Mouse (Mus musculus) heart, embryonic 15.5 days (tissue): ENCODE measurements around the gene F3. TPM values are rescaled to one million over a fixed set of nuclear protein-coding genes. Genes with fewer than 3 reads are reported as not detected.
A peak's percentile ranks its signal among the peaks of the same experiment; 100 is the strongest.

Experiments
- ATAC-seq: fragments of 200-750 bp; cut with Nextera tagmentation; replicated peaks from 2 replicates; pipeline ENCODE4 v1.8.0; 2017; ENCODE audit warnings: low read depth, moderate TSS enrichment; ENCODE audit not compliant: insufficient number of reproducible peaks, insufficient read depth, low FRiP score
- H3K27ac ChIP-seq: fragments of 300-500 bp; sonication (generic); 2 replicates; pipeline ENCODE4 v1.5.1; 2015; ENCODE audit warnings: mild to moderate bottlenecking, inconsistent platforms
- H3K27me3 ChIP-seq: fragments of 300-500 bp; sonication (generic); 2 replicates; pipeline ENCODE4 v1.6.1; 2015; ENCODE audit warnings: inconsistent platforms
- H3K36me3 ChIP-seq: fragments of 300-500 bp; sonication (generic); 2 replicates; pipeline ENCODE4 v1.6.1; 2015; ENCODE audit warnings: mild to moderate bottlenecking, inconsistent platforms
- H3K4me1 ChIP-seq: fragments of 300-500 bp; sonication (generic); replicated peaks from 2 replicates; pipeline ENCODE4 v1.6.1; 2015; ENCODE audit warnings: inconsistent platforms
- H3K4me2 ChIP-seq: fragments of 300-500 bp; sonication (generic); 2 replicates; pipeline ENCODE4 v1.6.1; 2015; ENCODE audit warnings: inconsistent platforms, mild to moderate bottlenecking, moderate library complexity
- H3K4me3 ChIP-seq: fragments of 300-500 bp; sonication (generic); 2 replicates; pipeline ENCODE4 v1.5.1; 2015; ENCODE audit warnings: mild to moderate bottlenecking, inconsistent platforms
- H3K9ac ChIP-seq: fragments of 300-500 bp; sonication (generic); 2 replicates; pipeline ENCODE4 v1.6.1; 2015; ENCODE audit warnings: mild to moderate bottlenecking, inconsistent platforms
- H3K9me3 ChIP-seq: fragments of 300-500 bp; sonication (generic); replicated peaks from 2 replicates; pipeline ENCODE4 v1.6.1; 2016; ENCODE audit warnings: inconsistent platforms
- WGBS: fragments of 180-500 bp; shearing (Covaris S2); methylation state at CpG from one replicate; pipeline ENCODE4 v1.1.7; 2015; ENCODE audit warnings: mixed read lengths; 5-methylcytosine and 5-hydroxymethylcytosine counted together
- polyA plus RNA-seq: library from polyadenylated mRNA; unstranded; fragments of >200 nt; fragmentation: Nextera tagmentation; extraction: Ambion mirVana; gene quantifications from 2 replicates; pipeline ENCODE4 v1.2.1, GENCODE M21; 2015

The F3 gene
- polyA plus RNA-seq, 1 experiment from 2014 or later = 7.7 TPM

DNA sequence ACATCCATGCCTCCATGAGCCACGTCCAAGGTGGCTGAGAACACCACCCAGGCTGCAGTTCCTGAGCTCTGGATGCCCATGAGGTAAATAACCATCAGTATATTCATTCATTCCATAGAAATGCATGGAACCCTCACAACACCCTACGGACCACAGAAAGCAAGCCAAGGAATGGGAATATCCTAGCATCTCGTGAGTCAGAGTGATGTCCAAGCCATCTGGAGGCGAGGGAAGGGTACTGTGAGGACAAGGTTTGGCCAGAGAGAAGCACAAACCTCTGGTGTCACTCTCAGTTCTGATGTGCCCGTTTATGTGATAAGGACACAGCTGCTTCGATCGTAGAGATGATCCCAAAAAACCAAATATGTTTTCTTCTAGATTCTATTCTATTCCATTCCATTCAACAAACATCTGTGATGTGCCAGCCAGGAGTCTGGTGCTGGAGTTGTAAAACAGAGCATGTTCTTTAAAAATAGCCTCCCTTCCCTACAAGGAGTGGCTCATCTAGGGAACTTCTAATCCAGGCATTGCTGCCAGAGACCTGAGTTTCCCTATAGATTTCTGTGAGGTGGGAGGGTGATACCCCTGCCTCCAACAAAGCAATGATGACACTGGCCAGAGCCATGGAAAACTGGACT is 12.3 kb upstream of the F3 start:
- H3K4me2 ChIP-seq = no peak overlapping the region
- H3K36me3 ChIP-seq = no peaks in the 10 kb centered on the region
- no peak overlapping the region for H3K4me3 ChIP-seq
- 78% methylated on average over 7 of the region's 7 CpGs for WGBS
- H3K4me1 ChIP-seq = peaks cover 35% of the 10 kb centered on the region
- H3K9me3 ChIP-seq = no peaks in the 10 kb centered on the region
- ATAC-seq = no peak; the same call in 1 of the 2 replicates
- no peak overlapping the region for H3K9ac ChIP-seq
- no peak overlapping the region for H3K27ac ChIP-seq
- no peaks in the 10 kb centered on the region for H3K27me3 ChIP-seq

DNA sequence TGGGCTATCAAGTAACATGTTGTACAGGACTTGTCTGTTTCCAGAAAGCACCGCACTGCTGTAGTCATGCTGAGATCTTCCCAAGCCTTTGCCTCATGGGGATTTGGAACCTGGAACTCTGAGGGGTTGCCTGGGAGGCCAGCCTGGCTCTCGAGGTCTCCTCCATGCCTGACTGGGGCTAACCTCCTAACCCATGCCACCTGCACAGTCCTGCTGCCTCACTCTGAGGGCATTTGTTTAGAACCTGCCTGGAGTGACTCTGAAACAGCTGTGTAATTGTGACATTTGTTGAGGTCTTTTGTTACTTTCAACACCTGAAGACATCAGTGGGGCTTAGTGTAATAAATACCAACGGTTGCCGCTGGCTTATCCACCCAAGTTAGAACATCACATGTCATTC is 11.1 kb upstream of the F3 start:
- H3K4me3 ChIP-seq = no peak overlapping the region
- H3K4me1 ChIP-seq = peaks cover 29% of the 10 kb centered on the region
- H3K27ac ChIP-seq = no peak overlapping the region
- H3K36me3 ChIP-seq = no peaks in the 10 kb centered on the region
- no peaks in the 10 kb centered on the region for H3K27me3 ChIP-seq
- H3K9ac ChIP-seq = no peak overlapping the region
- no peaks in the 10 kb centered on the region for H3K9me3 ChIP-seq
- no peak for ATAC-seq
- H3K4me2 ChIP-seq = no peak overlapping the region
- 58% methylated on average over 4 of the region's 4 CpGs for WGBS

DNA sequence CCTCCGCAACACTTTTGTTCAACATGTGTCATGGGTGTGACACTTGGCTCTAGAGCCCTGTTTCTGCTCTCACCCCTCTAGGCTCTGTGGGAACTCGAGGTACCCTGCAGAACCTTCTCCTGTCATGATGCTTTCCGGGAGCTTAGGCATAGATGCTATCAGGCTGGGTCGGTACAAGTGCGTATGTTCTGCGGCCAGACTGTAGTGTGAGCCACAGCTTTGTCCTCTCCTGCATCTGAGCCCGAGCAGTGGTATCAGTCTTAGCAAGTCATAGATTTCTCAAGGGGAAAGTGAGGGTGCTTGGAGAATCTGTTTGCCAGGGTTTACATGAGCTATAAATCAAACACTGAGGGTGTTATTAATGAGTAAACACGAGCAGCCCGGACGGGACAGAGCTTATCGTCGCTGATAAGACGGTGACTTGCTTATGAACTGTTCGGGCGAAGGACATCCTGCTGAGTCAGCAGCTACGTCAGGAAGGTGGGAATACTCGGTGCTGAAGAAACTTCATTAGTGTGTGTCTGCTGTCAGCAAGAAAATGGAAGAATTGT is 10.1 kb upstream of the F3 start:
- Histone ChIP-seq H3K4me3 (no peak overlapping the region), H3K27ac (no peak overlapping the region; the same call in 1 of the 2 replicates), H3K4me1 (peaks cover 29% of the 10 kb centered on the region), H3K9me3 (no peaks in the 10 kb centered on the region), H3K27me3 (no peaks in the 10 kb centered on the region), H3K36me3 (no peaks in the 10 kb centered on the region), H3K9ac (no peak overlapping the region), H3K4me2 (peak overlapping the region; percentile 37)
- ATAC-seq = no peak
- 21% methylated on average over 17 of the region's 17 CpGs for WGBS

DNA sequence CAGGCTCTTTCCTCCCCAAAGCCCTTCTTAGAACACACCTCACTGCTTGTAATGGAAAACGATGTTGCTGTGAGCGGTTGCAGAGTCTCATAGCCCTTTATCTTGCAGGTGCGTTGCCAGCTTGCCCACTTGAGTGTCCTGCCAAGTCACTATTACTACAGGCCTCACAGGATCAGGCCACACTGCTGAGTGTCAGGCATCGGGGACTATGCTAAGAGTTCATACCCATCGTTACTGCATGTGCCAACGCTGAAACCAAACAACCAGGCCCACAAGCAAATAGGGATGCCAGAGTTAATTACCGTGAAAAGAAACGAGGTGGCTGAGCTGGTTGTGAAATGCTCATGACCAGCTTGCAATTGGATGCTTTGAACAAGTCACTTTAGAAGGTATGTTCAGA is 9.5 kb upstream of the F3 start:
- H3K9me3 ChIP-seq = no peaks in the 10 kb centered on the region
- no peak for ATAC-seq
- H3K36me3 ChIP-seq = no peaks in the 10 kb centered on the region
- WGBS = 48% methylated on average over 8 of the region's 8 CpGs
- no peak overlapping the region for H3K27ac ChIP-seq
- H3K9ac ChIP-seq = no peak overlapping the region
- no peak overlapping the region for H3K4me3 ChIP-seq
- peaks cover 29% of the 10 kb centered on the region for H3K4me1 ChIP-seq
- peak overlapping the region; percentile 37; the same call in 1 of the 2 replicates for H3K4me2 ChIP-seq
- no peaks in the 10 kb centered on the region for H3K27me3 ChIP-seq

DNA sequence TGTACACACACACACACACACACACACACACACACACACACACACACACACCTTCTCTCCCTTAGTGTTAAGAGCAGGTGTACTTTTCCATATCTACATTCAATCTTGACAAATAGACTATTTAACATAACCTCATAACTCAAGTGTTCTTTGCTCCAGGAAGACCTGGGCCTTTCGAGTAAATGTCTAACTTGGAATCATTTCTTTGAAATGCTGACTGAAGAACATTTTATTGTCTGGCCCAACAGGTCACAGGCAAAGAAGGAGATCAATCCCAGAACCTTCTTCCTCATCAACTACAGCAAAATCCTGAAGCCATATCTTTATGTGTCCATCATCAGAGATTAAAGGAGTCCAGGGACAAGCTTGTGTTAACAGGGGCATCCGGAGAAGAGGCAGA is 8.9 kb upstream of the F3 start:
- no peak overlapping the region for H3K27ac ChIP-seq
- H3K4me1 ChIP-seq = peaks cover 29% of the 10 kb centered on the region
- H3K4me3 ChIP-seq = no peak overlapping the region
- WGBS = 65% methylated on average over 2 of the region's 2 CpGs
- no peak overlapping the region for H3K9ac ChIP-seq
- H3K36me3 ChIP-seq = no peaks in the 10 kb centered on the region
- no peak overlapping the region for H3K4me2 ChIP-seq
- H3K27me3 ChIP-seq = no peaks in the 10 kb centered on the region
- no peak for ATAC-seq
- no peaks in the 10 kb centered on the region for H3K9me3 ChIP-seq

DNA sequence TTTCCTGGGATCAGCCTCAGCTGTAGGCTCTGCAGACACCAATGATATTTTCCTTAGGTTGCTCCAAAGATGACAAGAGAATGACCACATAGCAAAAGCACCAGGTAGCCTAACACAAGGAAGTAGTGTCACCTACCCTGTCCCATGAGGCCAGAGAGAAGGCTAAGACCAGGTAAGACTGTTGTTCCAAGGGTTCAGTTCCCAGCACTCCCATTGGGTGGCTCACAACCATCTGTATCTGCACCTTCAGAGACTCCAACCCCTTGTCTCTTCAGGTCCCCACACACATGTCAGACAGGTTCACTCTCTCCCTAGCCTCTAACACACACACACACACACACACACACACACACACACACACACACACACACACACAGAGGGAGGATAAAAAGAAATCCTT is 8.0 kb upstream of the F3 start:
- Histone ChIP-seq H3K9ac (no peak overlapping the region), H3K4me3 (no peak overlapping the region), H3K27ac (no peak overlapping the region), H3K9me3 (no peaks in the 10 kb centered on the region), H3K4me2 (no peak overlapping the region), H3K4me1 (peaks cover 29% of the 10 kb centered on the region), H3K36me3 (no peaks in the 10 kb centered on the region), H3K27me3 (no peaks in the 10 kb centered on the region)
- no peak for ATAC-seq

DNA sequence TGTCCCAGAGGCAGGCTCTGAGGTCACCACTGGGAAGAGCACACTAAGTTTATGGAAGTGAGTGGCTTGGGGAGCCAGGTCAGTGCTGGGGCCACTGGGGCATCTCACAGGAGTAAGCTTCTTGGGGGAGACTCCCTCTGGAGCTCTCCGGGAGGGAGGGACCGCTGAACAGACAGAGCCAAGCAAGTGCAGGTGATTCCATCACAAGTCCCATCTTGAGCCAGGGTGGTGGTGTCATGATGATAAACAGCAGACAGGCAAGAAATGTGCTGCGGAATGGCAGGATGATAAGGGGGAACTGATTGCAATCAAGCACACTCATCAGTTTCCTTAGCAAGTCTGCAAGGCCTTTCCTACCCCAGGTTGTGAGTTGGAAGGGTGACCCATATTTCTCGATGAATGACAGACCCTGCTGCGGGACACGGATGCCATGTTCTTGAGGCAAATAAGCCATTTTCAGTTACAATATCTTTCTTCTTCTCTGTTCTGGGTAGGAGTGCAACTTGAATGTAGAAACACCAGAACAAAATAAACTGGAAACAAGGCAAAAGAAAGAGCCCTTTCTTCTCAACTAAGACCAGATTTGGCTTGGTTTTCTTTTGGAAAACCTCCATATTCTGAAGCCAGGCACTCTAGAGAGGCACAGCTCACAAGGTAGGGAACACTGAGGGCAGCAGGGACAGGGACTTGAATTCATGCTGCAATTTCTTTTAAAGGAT is 7.4 kb upstream of the F3 start:
- Histone ChIP-seq H3K4me3 (no peak overlapping the region), H3K27me3 (no peaks in the 10 kb centered on the region), H3K4me1 (peaks cover 29% of the 10 kb centered on the region), H3K27ac (no peak overlapping the region), H3K9ac (no peak overlapping the region), H3K36me3 (no peaks in the 10 kb centered on the region), H3K9me3 (no peaks in the 10 kb centered on the region), H3K4me2 (no peak overlapping the region)
- no peak for ATAC-seq
- 54% methylated on average over 6 of the region's 6 CpGs for WGBS

DNA sequence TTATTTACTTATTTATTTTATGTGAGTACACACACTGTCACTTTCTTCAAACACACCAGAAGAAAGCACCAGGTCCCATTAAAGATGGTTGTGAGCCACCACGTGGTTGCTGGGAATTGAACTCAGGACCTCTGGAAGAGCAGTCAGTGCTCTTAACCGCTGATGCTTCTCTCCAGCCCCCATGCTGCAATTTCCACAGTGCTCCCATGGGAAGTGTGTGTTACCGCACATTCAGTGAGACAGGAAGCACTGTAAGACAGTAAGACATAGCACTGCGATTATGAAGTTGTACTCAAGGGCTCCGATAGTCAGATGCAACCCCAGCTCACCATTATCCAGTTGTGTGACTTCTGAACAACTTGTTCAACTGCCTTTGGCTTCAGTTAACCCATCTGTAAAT is 6.9 kb upstream of the F3 start:
- Histone ChIP-seq H3K9me3 (no peaks in the 10 kb centered on the region), H3K27me3 (peaks cover under 1% of the 10 kb centered on the region; the same call in 1 of the 2 replicates), H3K4me2 (no peak overlapping the region), H3K4me1 (peaks cover 28% of the 10 kb centered on the region), H3K9ac (no peak overlapping the region), H3K36me3 (no peaks in the 10 kb centered on the region), H3K27ac (no peak overlapping the region), H3K4me3 (no peak overlapping the region)
- ATAC-seq = no peak
- 79% methylated on average over 5 of the region's 5 CpGs for WGBS

DNA sequence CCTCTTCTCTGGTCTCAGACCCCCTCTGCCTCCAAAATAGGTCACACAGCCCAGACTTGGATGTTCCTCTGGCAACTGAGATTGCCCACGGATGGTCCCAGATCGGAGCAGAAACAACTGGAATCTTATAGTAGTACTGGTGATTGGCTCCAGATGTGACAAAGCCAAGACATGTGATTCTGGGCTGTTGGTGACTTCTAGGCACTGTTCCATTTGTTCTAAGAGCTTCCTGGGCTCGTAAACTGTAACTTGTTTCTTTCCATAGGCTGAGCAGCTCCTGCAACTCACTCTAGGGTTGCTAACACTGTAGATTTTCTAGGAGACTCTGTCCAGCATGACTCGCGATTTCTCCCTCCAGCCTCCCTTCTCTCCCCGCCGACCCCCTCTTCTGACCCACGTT is 4.7 kb upstream of the F3 start:
- Histone ChIP-seq H3K9ac (no peak overlapping the region), H3K4me3 (no peak overlapping the region)
- 64% methylated on average over 8 of the region's 8 CpGs for WGBS

DNA sequence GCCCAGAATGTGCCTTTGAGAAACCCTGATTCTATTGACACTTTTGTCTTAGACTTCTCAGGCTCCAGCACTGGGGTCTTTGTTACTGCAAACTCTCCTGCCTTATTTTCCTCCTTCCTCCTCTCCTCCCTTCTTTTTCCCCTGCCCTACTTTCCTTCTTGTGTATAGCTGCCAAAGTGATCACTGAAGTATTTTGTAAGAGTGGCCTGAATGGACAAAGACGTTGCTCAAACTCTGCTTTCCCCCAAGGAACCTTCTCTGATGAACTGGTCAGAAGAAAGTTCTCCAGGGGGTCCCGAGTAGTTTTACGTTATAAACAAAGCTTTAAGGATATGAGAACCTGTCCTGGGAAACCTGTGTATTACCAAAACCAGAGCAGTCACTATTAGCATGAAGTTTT is 3.6 kb upstream of the F3 start:
- WGBS = 75% methylated on average over 3 of the region's 3 CpGs
- Histone ChIP-seq H3K36me3 (no peaks in the 10 kb centered on the region), H3K4me2 (no peak overlapping the region), H3K27me3 (peaks cover 7% of the 10 kb centered on the region; the same call in 1 of the 2 replicates), H3K4me1 (peaks cover 34% of the 10 kb centered on the region), H3K9ac (no peak overlapping the region), H3K4me3 (no peak overlapping the region), H3K27ac (no peak overlapping the region), H3K9me3 (no peaks in the 10 kb centered on the region)
- ATAC-seq = no peak

More for the DNA sequence above, 4.7 kb upstream of the F3 start:
- no peak overlapping the region for H3K27ac ChIP-seq
- H3K9me3 ChIP-seq = no peaks in the 10 kb centered on the region
- H3K4me2 ChIP-seq = no peak overlapping the region
- peaks cover 29% of the 10 kb centered on the region for H3K4me1 ChIP-seq
- ATAC-seq = no peak
- peaks cover 7% of the 10 kb centered on the region; the same call in 1 of the 2 replicates for H3K27me3 ChIP-seq
- H3K36me3 ChIP-seq = no peaks in the 10 kb centered on the region

DNA sequence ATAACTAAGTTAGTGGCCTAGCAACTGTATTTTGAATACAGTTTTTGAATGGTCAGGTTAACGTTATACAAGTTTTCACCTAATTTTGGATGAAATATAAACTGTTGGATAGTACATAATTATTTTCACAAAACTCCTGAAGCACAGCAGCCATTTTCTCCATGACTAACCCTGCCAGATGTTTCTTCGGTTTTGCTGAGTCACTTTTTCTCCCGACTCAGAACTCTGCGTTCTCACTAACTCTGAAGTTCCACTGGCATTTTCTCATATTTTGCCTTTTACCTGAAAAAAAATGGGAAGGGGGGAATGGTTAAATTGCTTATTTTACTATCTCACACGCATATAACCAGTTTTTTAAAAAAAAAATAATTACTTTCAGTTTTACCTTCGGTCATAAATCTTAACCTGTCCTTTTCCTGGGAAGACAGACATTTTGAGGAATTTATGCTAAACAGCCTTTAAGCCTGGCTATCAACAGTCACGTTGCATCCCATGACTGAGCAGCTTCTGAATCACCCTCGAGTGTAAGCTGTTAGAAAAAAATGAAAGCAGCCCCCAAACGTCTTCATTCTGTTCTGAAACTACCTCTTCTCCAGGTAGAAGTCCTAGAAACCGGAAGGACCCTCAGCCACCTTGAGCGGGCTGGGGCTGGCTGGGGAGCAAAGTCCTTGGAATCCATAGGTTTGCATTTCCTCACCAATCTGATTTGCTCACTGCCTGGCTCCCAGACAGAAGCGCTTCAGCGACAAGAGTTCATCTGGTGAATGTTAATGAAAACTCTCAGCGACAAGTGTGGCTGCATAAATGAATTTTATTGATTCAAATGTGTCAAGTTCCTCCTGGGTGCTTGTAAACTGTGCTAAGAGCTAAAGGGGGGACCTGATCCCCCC is 2.3 kb upstream of the F3 start:
- WGBS = 49% methylated on average over 14 of the region's 14 CpGs
- no peak for ATAC-seq
- H3K27ac ChIP-seq = no peak overlapping the region
- no peak overlapping the region for H3K9ac ChIP-seq
- no peak overlapping the region for H3K4me3 ChIP-seq
- H3K4me1 ChIP-seq = peaks cover 29% of the 10 kb centered on the region
- peak overlapping the region; percentile 28; the same call in 1 of the 2 replicates for H3K4me2 ChIP-seq
- H3K27me3 ChIP-seq = peaks cover 7% of the 10 kb centered on the region; the same call in 1 of the 2 replicates
- no peaks in the 10 kb centered on the region for H3K9me3 ChIP-seq
- H3K36me3 ChIP-seq = no peaks in the 10 kb centered on the region
